Mouse (Mus musculus) stomach, postnatal 0 days (tissue): ENCODE data around the gene 0610010K14Rik. TPM values are rescaled to one million over a fixed set of nuclear protein-coding genes. Genes with fewer than 3 reads are reported as not detected.

Source experiments
- ATAC-seq: fragments of 200-750 bp; cut with Nextera tagmentation; 2 replicates; pipeline ENCODE4 v1.8.0; 2017; ENCODE audit not compliant: low FRiP score, low TSS enrichment
- DNase-seq: peaks from one replicate; pipeline ENCODE4 v3.0.0-alpha.2; 2016; ENCODE audit warnings: low spot score
- H3K27ac ChIP-seq: fragments of 300-500 bp; sonication (generic); replicated peaks from 2 replicates; pipeline ENCODE4 v1.5.1; 2014; ENCODE audit warnings: mild to moderate bottlenecking, control low read depth
- H3K27me3 ChIP-seq: fragments of 300-500 bp; sonication (generic); 2 replicates; pipeline ENCODE4 v1.6.1; 2014; ENCODE audit warnings: low read length; ENCODE audit not compliant: control insufficient read depth, insufficient read depth
- H3K36me3 ChIP-seq: fragments of 300-500 bp; sonication (generic); 2 replicates; pipeline ENCODE4 v1.6.1; 2014; ENCODE audit warnings: low read length, mixed read lengths; ENCODE audit not compliant: control insufficient read depth, insufficient read depth
- H3K4me1 ChIP-seq: fragments of 300-500 bp; sonication (generic); replicated peaks from 2 replicates; pipeline ENCODE4 v1.6.1; 2014; ENCODE audit warnings: antibody characterized with exemption; ENCODE audit not compliant: control insufficient read depth, insufficient read depth
- H3K4me2 ChIP-seq: fragments of 300-500 bp; sonication (generic); replicated peaks from 2 replicates; pipeline ENCODE4 v1.6.1; 2014; ENCODE audit warnings: low read depth, mild to moderate bottlenecking, control low read depth, moderate library complexity
- H3K4me3 ChIP-seq: fragments of 300-500 bp; sonication (generic); 2 replicates; pipeline ENCODE4 v1.5.1; 2014; ENCODE audit warnings: low read depth, low read length, control low read depth
- H3K9ac ChIP-seq: fragments of 300-500 bp; sonication (generic); 2 replicates; pipeline ENCODE4 v1.6.1; 2014; ENCODE audit warnings: mild to moderate bottlenecking, low read length, control low read depth, mixed read lengths
- H3K9me3 ChIP-seq: fragments of 300-500 bp; sonication (generic); 2 replicates; pipeline ENCODE4 v1.6.1; 2016; ENCODE audit warnings: low read length; ENCODE audit not compliant: control insufficient read depth
- CTCF ChIP-seq: IDR thresholded peaks from 2 replicates; pipeline ENCODE4 v1.5.1; 2016; ENCODE audit warnings: antibody characterized with exemption, low read depth, mild to moderate bottlenecking, moderate library complexity
- EP300 ChIP-seq: optimal IDR thresholded peaks from 2 replicates; pipeline ENCODE3; 2016; ENCODE audit warnings: antibody characterized with exemption
- WGBS: fragments of 180-500 bp; shearing (Covaris S2); extraction: QIAGEN DNeasy Blood & Tissue Kit; methylation state at CpG from one replicate; pipeline ENCODE4 v1.1.7; 2014; 5-methylcytosine and 5-hydroxymethylcytosine counted together
- polyA plus RNA-seq: library from polyadenylated mRNA; unstranded; fragments of >200 nt; fragmentation: Nextera tagmentation; extraction: Ambion mirVana; gene quantifications from 2 replicates; pipeline ENCODE4 v1.2.1, GENCODE M21; 2015

0610010K14Rik gene
- polyA plus RNA-seq, 1 experiment from 2014 or later: 83.6 TPM

GRCm38 (mm10) chr11:70218741-70219470 is 18.8 kb downstream of the 0610010K14Rik start:
- H3K27ac ChIP-seq: no peak overlapping the region
- 89% methylated on average over 15 of the region's 15 CpGs for WGBS
- no peak for TF ChIP-seq EP300
- no peak for TF ChIP-seq CTCF
- ATAC-seq (no peak), DNase-seq (no peak)
- peaks cover 3% of the 10 kb centered on the region; the same call in 1 of the 2 replicates for H3K4me1 ChIP-seq
- no peak overlapping the region for H3K4me3 ChIP-seq
- no peaks in the 10 kb centered on the region for H3K9me3 ChIP-seq
- H3K4me2 ChIP-seq: no peak overlapping the region
- H3K9ac ChIP-seq: no peak overlapping the region
- H3K36me3 ChIP-seq: no peaks in the 10 kb centered on the region
- H3K27me3 ChIP-seq: peaks cover 3% of the 10 kb centered on the region; the same call in 1 of the 2 replicates

GRCm38 (mm10) chr11:70218039-70218438 is 19.7 kb downstream of the 0610010K14Rik start:
- H3K9ac ChIP-seq: no peak overlapping the region
- H3K27me3 ChIP-seq: peaks cover 3% of the 10 kb centered on the region; the same call in 1 of the 2 replicates
- ATAC-seq: no peak
- H3K9me3 ChIP-seq: no peaks in the 10 kb centered on the region
- H3K36me3 ChIP-seq: no peaks in the 10 kb centered on the region
- WGBS: 59% methylated on average over 4 of the region's 4 CpGs
- TF ChIP-seq EP300: no peak
- no peak for TF ChIP-seq CTCF
- H3K27ac ChIP-seq: no peak overlapping the region
- no peak for DNase-seq
- peaks cover 3% of the 10 kb centered on the region; the same call in 1 of the 2 replicates for H3K4me1 ChIP-seq
- H3K4me2 ChIP-seq: no peak overlapping the region
- no peak overlapping the region for H3K4me3 ChIP-seq

- no peaks in the 10 kb centered on the region for H3K9me3 ChIP-seq
- ATAC-seq: no peak
- H3K4me2 ChIP-seq: no peak overlapping the region
- H3K4me1 ChIP-seq: peaks cover 3% of the 10 kb centered on the region; the same call in 1 of the 2 replicates
- no peaks in the 10 kb centered on the region for H3K36me3 ChIP-seq
- no peak overlapping the region for H3K4me3 ChIP-seq
- 66% methylated on average over 3 of the region's 3 CpGs for WGBS
- DNase-seq: no peak
- H3K27me3 ChIP-seq: peaks cover 3% of the 10 kb centered on the region; the same call in 1 of the 2 replicates
- no peak overlapping the region for H3K9ac ChIP-seq
- H3K27ac ChIP-seq: no peak overlapping the region
- no peak for TF ChIP-seq CTCF
- TF ChIP-seq EP300: no peak
Measured at GRCm38 (mm10) chr11:70216103-70216502, 21.6 kb downstream of the 0610010K14Rik start.

GRCm38 (mm10) chr11:70215301-70215700 is 22.4 kb downstream of the 0610010K14Rik start:
- WGBS: 30% methylated on average over 22 of the region's 22 CpGs
- H3K27me3 ChIP-seq: peaks cover 3% of the 10 kb centered on the region; the same call in 1 of the 2 replicates

GRCm38 (mm10) chr11:70214856-70215209 is 22.9 kb downstream of the 0610010K14Rik start:
- ATAC-seq: no peak

More at GRCm38 (mm10) chr11:70215301-70215700, 22.4 kb downstream of the 0610010K14Rik start:
- ATAC-seq (no peak), DNase-seq (no peak)
- Histone ChIP-seq H3K4me2 (no peak overlapping the region), H3K4me3 (no peak overlapping the region), H3K9ac (no peak overlapping the region), H3K4me1 (peaks cover 3% of the 10 kb centered on the region; the same call in 1 of the 2 replicates), H3K36me3 (no peaks in the 10 kb centered on the region), H3K27ac (no peak overlapping the region), H3K9me3 (no peaks in the 10 kb centered on the region)
- TF ChIP-seq CTCF (no peak), EP300 (no peak)

More at GRCm38 (mm10) chr11:70214856-70215209, 22.9 kb downstream of the 0610010K14Rik start:
- Histone ChIP-seq H3K9me3 (no peaks in the 10 kb centered on the region), H3K4me2 (peak overlapping the region; percentile 58), H3K27me3 (peaks cover 3% of the 10 kb centered on the region; the same call in 1 of the 2 replicates), H3K9ac (no peak overlapping the region), H3K27ac (no peak overlapping the region), H3K4me1 (peaks cover 3% of the 10 kb centered on the region; the same call in 1 of the 2 replicates), H3K4me3 (0 out of 2 replicates have a peak overlapping the region, but pooled peaks have one; percentile 6), H3K36me3 (no peaks in the 10 kb centered on the region)
- DNase-seq: no peak
- TF ChIP-seq CTCF (no peak), EP300 (no peak)
- 18% methylated on average over 18 of the region's 18 CpGs for WGBS
